Mouse (Mus musculus) limb, embryonic 11.5 days (tissue): Measurements from ENCODE around the gene Uspl1. TPM values are rescaled to one million over a fixed set of nuclear protein-coding genes. Genes with fewer than 3 reads are reported as not detected.
A peak's percentile ranks its signal among the peaks of the same experiment; 100 is the strongest.

Experiments used
- ATAC-seq: fragments of 200-750 bp; cut with Nextera tagmentation; 2 replicates; pipeline ENCODE4 v1.8.0; 2017; ENCODE audit warnings: low read depth; ENCODE audit not compliant: insufficient number of reproducible peaks, low FRiP score, low TSS enrichment
- DNase-seq: peaks from one replicate; pipeline ENCODE4 v3.0.0-alpha.2; 2015; ENCODE audit warnings: low spot score
- H3K27ac ChIP-seq: fragments of 300-500 bp; sonication (generic); replicated peaks from 2 replicates; pipeline ENCODE4 v1.5.1; 2014; ENCODE audit warnings: low read depth, mild to moderate bottlenecking, low read length
- H3K27me3 ChIP-seq: fragments of 300-500 bp; sonication (generic); 2 replicates; pipeline ENCODE4 v1.6.1; 2014; ENCODE audit warnings: mild to moderate bottlenecking, low read length, mixed read lengths; ENCODE audit not compliant: control insufficient read depth, insufficient read depth
- H3K36me3 ChIP-seq: fragments of 300-500 bp; sonication (generic); 2 replicates; pipeline ENCODE4 v1.6.1; 2014; ENCODE audit warnings: mild to moderate bottlenecking, low read length, moderate library complexity, mixed read lengths; ENCODE audit not compliant: control insufficient read depth, insufficient read depth
- H3K4me1 ChIP-seq: fragments of 300-500 bp; sonication (generic); 2 replicates; pipeline ENCODE4 v1.6.1; 2014; ENCODE audit warnings: low read length, mixed read lengths; ENCODE audit not compliant: control insufficient read depth, insufficient read depth
- H3K4me2 ChIP-seq: fragments of 300-500 bp; sonication (generic); 2 replicates; pipeline ENCODE4 v1.6.1; 2014; ENCODE audit warnings: low read depth, mild to moderate bottlenecking, moderate library complexity; ENCODE audit not compliant: severe bottlenecking
- H3K4me3 ChIP-seq: fragments of 300-500 bp; sonication (generic); 2 replicates; pipeline ENCODE4 v1.5.1; 2014; ENCODE audit warnings: low read depth, low read length
- H3K9ac ChIP-seq: fragments of 300-500 bp; sonication (generic); 2 replicates; pipeline ENCODE4 v1.6.1; 2014; ENCODE audit warnings: mild to moderate bottlenecking, low read length
- H3K9me3 ChIP-seq: fragments of 300-500 bp; sonication (generic); 2 replicates; pipeline ENCODE4 v1.6.1; 2016; ENCODE audit warnings: low read length; ENCODE audit not compliant: control insufficient read depth
- WGBS: fragments of 180-500 bp; shearing (Covaris S2); extraction: QIAGEN DNeasy Blood & Tissue Kit; methylation state at CpG from one replicate; pipeline ENCODE4 v1.1.7; 2014; 5-methylcytosine and 5-hydroxymethylcytosine counted together
- microRNA-seq: library from miRNA; unstranded; fragments of <30 nt; microRNA quantifications from one replicate; pipeline ENCODE4, GENCODE M21; 2016
- polyA plus RNA-seq: library from polyadenylated mRNA; unstranded; fragments of >200 nt; fragmentation: Nextera tagmentation; extraction: Ambion mirVana; gene quantifications from 2 replicates; pipeline ENCODE4 v1.2.1, GENCODE M21; 2014

The Uspl1 gene
- polyA plus RNA-seq, 1 experiment from 2014 or later: 81.8 TPM

GRCm38 (mm10) chr5:149261866-149262265, 77.7 kb downstream of the Uspl1 start:
- H3K9me3 ChIP-seq: no peaks in the 10 kb centered on the region
- H3K27me3 ChIP-seq: no peaks in the 10 kb centered on the region
- no peak overlapping the region for H3K4me2 ChIP-seq
- H3K4me1 ChIP-seq: peaks cover 6% of the 10 kb centered on the region; the same call in 1 of the 2 replicates
- no peaks in the 10 kb centered on the region for H3K36me3 ChIP-seq
- DNase-seq (peak; percentile 37), ATAC-seq (no peak)
- H3K27ac ChIP-seq: no peak overlapping the region
- no peak overlapping the region for H3K9ac ChIP-seq
- H3K4me3 ChIP-seq: no peak overlapping the region
- 63% methylated on average over 6 of the region's 6 CpGs for WGBS

GRCm38 (mm10) chr5:149264405-149264804, 80.3 kb downstream of the Uspl1 start, which contains the start of gene Alox5ap:
Gene Alox5ap (plus strand): TSS chr5:149264767.
- Histone ChIP-seq H3K9ac (no peak within 1 kb of the TSS), H3K4me1 (no peaks in the 10 kb centered on the region; the same call in 1 of the 2 replicates), H3K9me3 (no peaks in the 10 kb centered on the region), H3K4me3 (no peak within 1 kb of the TSS), H3K36me3 (no peaks in the 10 kb centered on the region), H3K27ac (no peak within 1 kb of the TSS), H3K4me2 (no peak within 1 kb of the TSS), H3K27me3 (no peaks in the 10 kb centered on the region)
- 54% methylated on average over 4 of the region's 4 CpGs for WGBS
- ATAC-seq (no peak), DNase-seq (no peak)

GRCm38 (mm10) chr5:149264878-149265279, 80.7 kb downstream of the Uspl1 start:
- Histone ChIP-seq H3K4me1 (no peaks in the 10 kb centered on the region), H3K9ac (no peak overlapping the region), H3K9me3 (no peaks in the 10 kb centered on the region), H3K27me3 (no peaks in the 10 kb centered on the region), H3K4me2 (no peak overlapping the region), H3K4me3 (no peak overlapping the region), H3K36me3 (no peaks in the 10 kb centered on the region), H3K27ac (no peak overlapping the region)
- DNase-seq (no peak), ATAC-seq (no peak)
- 53% methylated on average over 6 of the region's 6 CpGs for WGBS

Small RNA genes lying within 50 kb of the gene (microRNA-seq; reads per million reads assigned to microRNA genes)
- not detected for gene Gm24105

Other genes with a start within 250 kb of the Uspl1 start
- gene Gm42791, start 189.2 kb upstream of the Uspl1 start, polyA plus RNA-seq: 1.9 TPM in 1 of 2 replicates, not detected in the other
- 2,416 and 2,529 TPM in 2 replicates for gene Hmgb1, start 139 bp downstream of the Uspl1 start, polyA plus RNA-seq
- gene Alox5ap, start 80.4 kb downstream of the Uspl1 start, polyA plus RNA-seq: 10.6 and 11.3 TPM in 2 replicates
- 0.32 and 0.50 TPM in 2 replicates for gene Medag, start 227.4 kb downstream of the Uspl1 start, polyA plus RNA-seq